Comparison of ENCODE assay signal across 1 mouse cellular context in genomic region chr16:32812888-32813361, GRCm38 (mm10).
TF ChIP-seq lines count a peak whose summit lies in the region.

No protein-coding gene starts in this region.

TF ChIP-seq in CH12.LX, 34 proteins besides CTCF, POLR2A, EP300 and RAD21 (continued from another document):
- peak; percentile 92 for TF ChIP-seq MAZ (IDR thresholded peaks at IDR 0.05; ENCODE audit: low read depth, low read length)
- TF ChIP-seq MEF2A (IDR thresholded peaks at IDR 0.05; ENCODE audit: borderline replicate concordance, low read depth, low read length) = peak; percentile 59; the same call in 1 of the 2 replicates
